Mouse (Mus musculus) c-Kit-positive CD71-positive TER-119-positive erythroid progenitor cells, embryonic 14.5 days (primary cell): Measurements from ENCODE around the gene Kirrel.
A peak's percentile ranks its signal among the peaks of the same experiment; 100 is the strongest.

Experiments used
- DNase-seq: peaks from one replicate; pipeline ENCODE4 v3.0.0-alpha.2; 2013; ENCODE audit warnings: low spot score

Gene Kirrel

DNA sequence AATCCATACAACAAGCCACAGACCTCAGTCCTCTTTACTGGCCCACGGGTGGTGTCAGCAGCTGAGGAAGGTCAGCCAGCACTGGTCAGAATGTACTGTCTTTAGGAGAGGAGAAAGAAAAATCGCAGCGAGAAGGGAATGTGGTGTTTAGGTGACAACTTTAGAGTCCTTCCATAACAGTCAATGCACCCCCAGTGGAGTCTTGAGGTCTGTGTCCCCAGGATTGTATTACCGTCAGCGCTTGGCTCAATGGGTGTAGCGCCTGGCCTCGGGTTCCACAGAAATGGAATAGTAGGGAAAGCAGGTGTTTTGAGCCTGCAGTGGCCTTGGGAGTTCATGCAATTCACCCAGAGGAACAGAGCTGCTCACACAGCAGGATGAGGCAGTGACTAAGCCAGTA, 95.2 kb downstream of the Kirrel start:
- DNase-seq: no peak

DNA sequence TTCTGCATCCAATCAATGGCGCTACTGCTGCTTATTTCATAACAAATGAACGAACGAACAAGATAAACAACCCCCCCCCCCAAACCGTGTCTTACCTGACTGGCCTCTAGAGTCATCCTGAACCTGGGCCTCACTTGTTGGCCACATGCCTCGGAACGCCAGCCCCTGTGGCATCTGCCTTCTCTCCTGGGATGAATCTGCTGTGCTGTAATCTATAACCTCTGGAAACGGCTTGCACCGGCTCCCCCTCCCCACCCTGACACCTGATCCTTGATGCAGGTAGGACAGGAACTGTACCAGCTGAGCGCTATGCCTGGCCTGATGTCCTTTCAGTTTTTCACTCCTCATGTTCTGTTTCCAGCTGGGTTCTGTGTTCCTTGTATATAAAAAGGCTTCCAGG, 96.9 kb downstream of the Kirrel start:
- no peak for DNase-seq

DNA sequence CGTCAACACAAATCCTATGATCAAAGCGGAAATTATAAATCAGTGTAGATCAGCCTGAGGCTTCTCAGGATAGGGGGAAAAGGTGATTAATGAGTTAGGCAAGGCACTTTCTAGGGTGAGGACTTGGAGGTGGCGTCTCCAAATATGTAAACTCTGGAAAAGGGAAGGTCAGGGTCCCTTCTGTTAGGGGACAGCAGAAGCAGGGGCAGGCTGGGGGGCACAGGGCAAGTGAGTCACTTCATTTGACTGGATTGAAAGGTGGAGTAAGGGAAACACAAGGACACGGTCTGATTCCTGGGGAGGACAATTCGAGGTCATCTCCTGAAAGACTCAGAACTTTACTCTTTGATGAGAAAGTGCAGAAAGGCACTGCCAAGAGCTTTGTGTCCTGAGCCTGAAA, 97.6 kb downstream of the Kirrel start:
- no peak for DNase-seq

DNA sequence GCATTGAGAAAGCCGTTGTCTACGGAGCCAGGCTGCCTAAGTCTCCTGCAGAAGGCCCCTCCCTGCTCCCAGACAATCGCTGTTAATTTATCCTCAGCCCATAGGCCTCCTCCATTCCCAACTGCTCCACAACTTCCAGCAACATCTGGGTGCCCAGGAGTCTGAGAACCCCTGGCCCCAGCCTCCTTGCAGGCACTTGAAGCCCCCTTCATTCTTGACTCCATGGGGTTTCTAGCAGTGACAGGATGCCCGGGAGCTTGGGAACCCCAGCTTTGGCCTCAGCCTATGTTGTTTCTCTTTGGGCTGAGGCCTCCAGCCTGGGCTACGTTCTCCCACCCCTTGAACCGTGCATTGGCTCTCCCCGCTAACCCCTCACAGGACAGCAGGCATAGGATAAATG, 98.4 kb downstream of the Kirrel start:
- no peak for DNase-seq

DNA sequence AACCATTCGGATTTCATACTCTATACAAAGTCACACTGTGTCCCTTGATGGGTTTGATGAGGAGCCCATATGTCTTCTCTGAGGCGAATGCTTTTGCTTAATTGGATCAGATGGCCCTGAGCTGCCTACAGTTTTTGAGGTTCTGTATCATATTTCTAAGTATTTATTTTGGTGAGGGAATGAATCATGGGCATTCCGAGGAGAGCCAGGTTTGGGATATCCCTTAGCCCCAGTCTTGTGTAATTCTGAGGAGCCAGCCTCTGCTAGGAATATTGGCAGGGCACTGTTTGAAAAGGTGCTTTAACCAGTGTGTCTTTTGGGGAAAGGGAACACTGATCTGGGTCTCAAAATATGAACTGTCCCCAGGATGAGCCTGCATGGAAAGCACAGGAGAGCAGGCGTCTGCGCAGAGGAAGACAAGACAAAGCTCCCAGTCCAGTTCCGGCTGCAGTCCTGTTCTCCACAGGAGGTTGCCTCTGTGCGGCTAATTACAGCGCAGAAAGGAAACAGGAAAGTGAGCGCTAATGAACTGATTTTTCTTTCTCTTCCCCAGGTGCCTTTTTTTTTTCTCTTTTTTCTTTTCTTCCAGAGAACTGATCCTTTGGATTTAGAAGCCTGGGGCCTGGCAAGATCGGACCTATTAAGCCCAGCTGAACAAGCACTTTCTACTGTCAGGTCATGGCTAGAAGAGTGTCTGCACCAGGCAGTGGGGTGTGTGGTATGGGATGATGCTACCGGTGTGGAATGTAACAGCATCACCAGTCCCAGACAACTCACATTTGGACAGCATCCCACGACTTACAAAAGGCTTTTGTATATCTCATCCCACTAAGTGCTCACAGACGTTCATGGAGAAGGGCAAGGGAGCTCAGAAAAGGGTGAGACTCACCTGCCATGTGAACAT, 101.7 kb downstream of the Kirrel start:
- DNase-seq: no peak

DNA sequence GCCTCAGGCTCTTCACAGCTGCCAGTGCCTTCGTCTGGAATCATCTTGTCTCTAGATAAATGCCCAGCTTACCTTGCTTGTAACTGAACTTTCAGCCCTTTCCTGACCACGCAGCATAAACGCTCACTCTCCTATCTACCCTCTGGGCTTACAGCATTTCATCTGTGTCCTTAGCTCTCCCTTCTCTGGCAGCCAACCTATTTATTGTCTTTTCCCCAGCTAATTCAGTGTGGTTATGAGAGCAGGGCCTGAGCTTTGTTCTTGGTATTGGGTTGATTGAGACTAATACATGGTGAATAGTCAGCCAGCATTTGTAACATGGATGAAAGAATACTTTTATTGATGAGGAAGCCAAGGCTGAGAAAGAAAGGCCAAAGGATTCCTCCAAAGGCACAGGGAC, 102.4 kb downstream of the Kirrel start:
- no peak for DNase-seq

DNA sequence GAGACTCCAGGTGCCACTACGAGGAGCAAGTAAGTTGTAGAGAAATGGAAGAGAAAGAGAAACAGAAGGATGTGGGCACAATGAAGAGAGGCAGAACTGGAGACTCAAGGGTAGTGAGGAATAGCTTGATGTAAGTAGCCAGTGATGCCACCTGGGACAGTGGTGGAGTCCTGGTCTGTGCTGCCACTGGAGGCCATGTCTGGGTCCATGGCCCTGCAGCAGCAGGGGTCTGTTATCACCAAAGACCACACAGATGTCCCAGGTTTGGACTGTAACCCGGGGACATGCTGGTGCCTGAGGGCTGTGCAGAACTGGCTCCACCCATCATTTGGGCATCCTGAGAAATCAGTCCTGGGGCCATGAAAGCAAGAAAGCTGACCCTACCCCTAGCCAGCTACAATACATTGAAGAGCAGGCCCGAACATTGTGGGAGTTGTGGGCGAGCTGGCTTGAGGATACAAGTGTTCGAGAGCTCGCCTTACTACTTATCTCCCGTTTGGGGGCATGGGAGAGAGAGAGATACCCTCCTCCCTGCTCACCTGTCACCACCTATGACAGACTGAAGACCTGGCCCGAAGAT, 107.1 kb downstream of the Kirrel start:
- no peak for DNase-seq

DNA sequence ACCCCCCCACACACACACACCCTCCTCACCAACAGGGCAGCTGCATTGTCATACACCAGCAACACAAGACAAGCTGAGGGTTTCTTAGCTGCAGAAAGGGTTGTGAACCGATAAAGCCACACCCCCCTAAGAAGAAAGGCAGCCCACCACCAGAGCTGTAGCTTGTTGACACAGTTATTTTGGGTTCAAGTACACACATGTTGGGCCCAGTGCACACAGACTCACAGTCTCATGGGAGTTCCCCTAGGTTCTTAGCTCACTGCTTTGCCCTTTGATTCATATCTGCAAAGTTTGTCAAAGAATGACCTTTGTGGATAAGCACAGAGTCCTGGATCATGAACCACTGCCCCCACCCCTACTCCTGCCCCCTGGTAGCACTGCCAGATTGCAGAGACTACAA, 120.6 kb downstream of the Kirrel start:
- no peak for DNase-seq

DNA sequence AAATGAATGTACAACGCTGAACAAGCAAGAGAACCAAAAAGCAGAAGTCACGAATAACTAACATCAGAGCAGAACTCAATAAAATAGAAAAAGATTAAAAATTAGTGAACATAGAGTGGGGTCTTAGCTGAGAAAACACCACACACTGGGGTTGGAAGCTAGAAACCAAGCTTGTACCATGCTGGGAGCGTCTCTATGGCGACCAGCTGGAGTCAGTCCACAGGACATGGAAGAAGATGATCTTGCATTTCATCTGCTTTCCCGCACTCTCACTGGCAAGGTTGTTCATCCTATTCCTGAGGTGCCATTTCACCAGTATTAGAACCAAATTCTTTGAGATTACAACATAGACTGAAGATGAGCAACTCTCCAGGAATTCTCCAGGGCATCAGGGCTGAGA, 126.7 kb downstream of the Kirrel start:
- no peak for DNase-seq

DNA sequence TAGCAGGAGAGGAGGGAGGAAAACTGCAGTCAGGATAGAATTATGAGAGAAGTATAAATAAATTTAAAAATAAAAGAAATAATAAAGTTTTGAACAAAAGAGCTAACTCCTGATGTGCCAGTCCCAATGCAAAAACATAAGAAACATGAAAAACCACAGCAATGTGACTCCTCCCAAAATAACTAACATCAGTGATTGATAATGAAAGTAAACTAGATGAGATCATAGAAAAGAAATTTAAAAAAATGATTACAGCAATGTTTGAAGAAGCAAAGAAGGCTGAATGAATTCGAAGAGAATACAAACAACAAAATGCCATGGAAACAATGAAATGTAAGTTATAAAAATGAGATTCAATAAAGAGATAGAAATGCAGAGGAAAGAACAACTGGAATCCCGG, 132.8 kb downstream of the Kirrel start:
- DNase-seq: no peak

DNA sequence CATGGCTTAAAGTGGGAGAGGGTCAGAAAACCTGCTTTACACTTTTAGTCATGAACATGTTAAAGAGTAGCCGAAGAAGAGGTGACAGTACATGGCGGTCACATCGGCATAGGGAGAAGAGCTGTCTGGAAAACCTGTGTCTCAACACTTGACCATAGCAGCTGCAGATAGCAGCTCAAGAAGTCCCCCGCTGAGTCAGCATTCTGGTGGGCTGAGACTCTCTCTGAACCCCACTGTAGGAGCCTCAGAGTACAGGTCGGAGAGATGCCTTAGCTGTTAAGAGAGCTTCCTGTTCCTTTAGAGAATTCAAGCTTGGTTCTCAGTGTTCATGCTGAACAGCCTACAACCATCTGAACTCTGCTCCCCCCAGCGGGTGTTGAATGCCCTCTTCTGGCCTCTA, 136.0 kb downstream of the Kirrel start:
- no peak for DNase-seq

DNA sequence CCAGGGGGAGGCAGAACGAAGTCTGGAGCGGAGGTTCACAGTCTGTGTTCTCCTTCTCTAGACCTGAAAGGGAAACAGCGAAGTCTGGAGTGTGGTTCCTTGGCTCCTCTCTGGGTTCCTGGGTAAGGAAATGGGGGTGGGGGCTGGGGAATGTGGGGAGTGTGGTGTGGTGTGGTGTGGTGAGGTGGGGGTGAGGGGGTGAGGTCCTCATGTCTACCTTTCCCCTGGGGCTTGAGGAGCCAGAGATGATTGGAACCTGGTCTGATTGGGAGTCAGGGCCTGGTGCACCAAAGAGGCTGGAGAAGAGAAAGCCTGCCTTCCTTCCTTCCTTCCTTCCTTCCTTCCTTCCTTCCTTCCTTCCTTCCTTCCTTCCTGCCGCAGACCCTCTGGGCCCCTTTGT, 140.5 kb downstream of the Kirrel start:
- DNase-seq: no peak

DNA sequence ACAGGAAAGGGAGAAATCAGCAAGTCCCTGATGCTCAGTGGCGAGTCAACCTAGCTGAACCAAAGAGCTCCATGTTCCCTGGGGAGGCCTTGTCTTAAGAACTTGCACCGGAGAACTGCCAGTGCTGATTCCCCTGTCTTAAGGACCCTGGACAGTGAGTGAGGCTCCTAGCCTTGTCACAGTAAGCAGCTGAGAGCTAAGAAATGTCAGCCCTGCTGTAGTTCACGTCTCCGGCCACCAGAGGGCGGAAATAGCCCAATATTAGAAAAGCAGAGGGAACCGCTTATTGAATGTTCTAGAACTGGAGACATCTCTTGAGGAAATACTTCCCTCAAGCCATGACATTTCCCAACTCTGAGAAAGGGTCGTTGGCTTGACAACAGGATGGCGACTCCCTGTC, 141.2 kb downstream of the Kirrel start:
- DNase-seq: peak; percentile 37

DNA sequence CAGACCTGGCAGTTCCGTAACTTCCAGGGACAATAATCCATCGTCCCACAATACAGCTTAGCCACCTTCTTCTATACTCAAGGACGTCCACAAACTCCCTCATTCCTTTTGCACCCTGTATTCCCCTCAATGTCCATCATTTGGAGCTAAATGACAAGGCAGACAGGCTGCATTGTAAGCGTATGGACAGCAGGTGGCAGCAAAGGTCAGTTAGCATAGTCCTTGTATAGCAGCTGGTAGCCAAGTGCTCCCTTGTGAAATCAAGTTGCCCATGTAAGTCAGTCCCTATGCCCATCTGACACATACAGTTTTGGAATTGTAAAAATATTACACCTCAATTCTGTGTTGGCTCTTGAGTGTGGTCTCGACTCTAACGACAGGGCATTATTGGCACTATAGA, 143.7 kb downstream of the Kirrel start:
- DNase-seq: peak; percentile 28
